Mouse (Mus musculus) CD4-positive, CD25-positive, alpha-beta regulatory T cell, adult 4 months (primary cell): ENCODE results near the gene Dnah7c. TPM values are rescaled to one million over a fixed set of nuclear protein-coding genes. Genes with fewer than 3 reads are reported as not detected.
"Not testable (repeated sequence)": the region's sequence is repeated elsewhere in the genome, so short reads cannot be mapped to it uniquely, and the experiment has no call there.

Experiments
- ATAC-seq: one replicate; pipeline ENCODE4 v1.8.0; 2017
- polyA plus RNA-seq, 2 experiments: library from polyadenylated mRNA; unstranded; fragments of 100-300 nt; shearing (Covaris generic); gene quantifications; one replicate each; pipeline ENCODE4 v1.2.1; 2017

The Dnah7c gene
- polyA plus RNA-seq, 2 experiments from 2014 or later: 0.04 TPM; not detected in 1

- ATAC-seq: not testable (repeated sequence)
Measured at GRCm38 (mm10) chr1:46733405-46734106, 308.2 kb downstream of the Dnah7c start.

GRCm38 (mm10) chr1:46734455-46734854 is 309.1 kb downstream of the Dnah7c start:
- not testable (repeated sequence) for ATAC-seq

- not testable (repeated sequence) for ATAC-seq
Measured at GRCm38 (mm10) chr1:46764600-46764999, 339.2 kb downstream of the Dnah7c start.

- ATAC-seq: not testable (repeated sequence)
Measured at GRCm38 (mm10) chr1:46769318-46769717, 343.9 kb downstream of the Dnah7c start.

- ATAC-seq: not testable (repeated sequence)
Measured at GRCm38 (mm10) chr1:46770077-46770695, 344.8 kb downstream of the Dnah7c start.

GRCm38 (mm10) chr1:46782227-46782626 is 356.8 kb downstream of the Dnah7c start:
- ATAC-seq: not testable (repeated sequence)

- ATAC-seq: no peak
Measured at GRCm38 (mm10) chr1:46805074-46805473, 379.7 kb downstream of the Dnah7c start.

GRCm38 (mm10) chr1:46808630-46809029 is 383.2 kb downstream of the Dnah7c start:
- ATAC-seq: not testable (repeated sequence)

GRCm38 (mm10) chr1:46817934-46818333 is 392.5 kb downstream of the Dnah7c start:
- ATAC-seq: no peak

- ATAC-seq: no peak
Measured at GRCm38 (mm10) chr1:46822256-46822972, 397.0 kb downstream of the Dnah7c start.

- ATAC-seq: no peak
Measured at GRCm38 (mm10) chr1:46830066-46830843, 404.9 kb downstream of the Dnah7c start.

GRCm38 (mm10) chr1:46831927-46832326 is 406.5 kb downstream of the Dnah7c start:
- no peak for ATAC-seq

GRCm38 (mm10) chr1:46843406-46843805 is 418.0 kb downstream of the Dnah7c start:
- ATAC-seq: no peak

GRCm38 (mm10) chr1:46844281-46844680 is 418.9 kb downstream of the Dnah7c start:
- ATAC-seq: no peak

GRCm38 (mm10) chr1:46845221-46845620 is 419.8 kb downstream of the Dnah7c start:
- ATAC-seq: no peak

GRCm38 (mm10) chr1:46849758-46850157 is 424.4 kb downstream of the Dnah7c start:
- ATAC-seq: peak; percentile 19

GRCm38 (mm10) chr1:46851586-46851985 is 426.2 kb downstream of the Dnah7c start:
- no peak for ATAC-seq

- no peak for ATAC-seq
Measured at GRCm38 (mm10) chr1:46852216-46852599, 426.8 kb downstream of the Dnah7c start.

- peak; percentile 21 for ATAC-seq
Measured at GRCm38 (mm10) chr1:46852600-46853272, 427.3 kb downstream of the Dnah7c start.

- ATAC-seq: peak; percentile 67
Measured at GRCm38 (mm10) chr1:46853317-46854035, 428.1 kb downstream of the Dnah7c start.
